Mouse (Mus musculus): Measurements from ENCODE around the gene Sh3kbp1. TPM values are rescaled to one million over a fixed set of nuclear protein-coding genes. Genes with fewer than 3 reads are reported as not detected.

The Sh3kbp1 gene
- total and polyA plus RNA-seq, 2 experiments from 2014 or later, result 43.4 to 45.5 TPM

DNA sequence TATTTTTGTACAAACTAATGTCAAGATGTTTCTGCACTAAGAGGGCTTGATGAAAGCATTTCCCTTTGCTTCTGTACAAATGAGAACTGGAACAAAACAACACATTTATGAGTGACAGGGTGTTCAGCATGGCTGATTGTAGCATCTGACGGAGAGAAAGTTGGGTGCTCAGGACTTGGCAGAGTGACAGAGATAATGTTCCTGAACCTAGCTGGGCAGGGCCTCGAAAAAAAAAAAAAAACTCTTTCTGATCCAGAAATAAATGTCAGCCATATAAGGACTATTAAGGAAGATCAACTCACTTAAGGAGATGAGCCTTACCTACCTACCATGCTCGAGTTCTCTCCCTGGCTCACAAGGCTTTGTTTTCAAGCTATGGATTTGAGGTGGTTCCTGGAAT lies 349.2 kb downstream of the Sh3kbp1 start:
- H3K27me3 ChIP-seq (ENCODE audit: insufficient read depth, low read length), result 0 out of 2 replicates have a peak, but pooled peaks cover 3% of the 10 kb centered on the region
- H3K4me3 ChIP-seq (ENCODE audit: low read length), result no peak overlapping the region
- no peak overlapping the region for H3K27ac ChIP-seq
- ATAC-seq, result no peak
- no peak overlapping the region for H3K4me2 ChIP-seq (ENCODE audit: low read depth, low read length)
- no peak for DNase-seq (ENCODE audit: low spot score)
- H3K4me1 ChIP-seq (ENCODE audit: insufficient read depth, low read length), result no peaks in the 10 kb centered on the region
- 56% methylated on average over 3 of the region's 3 CpGs for WGBS
- no peak overlapping the region for H3K9ac ChIP-seq (replicated peaks; ENCODE audit: low read length)
- no peaks in the 10 kb centered on the region for H3K36me3 ChIP-seq (ENCODE audit: insufficient read depth, low read length)
- H3K9me3 ChIP-seq (ENCODE audit: low read length), result no peaks in the 10 kb centered on the region
- TF ChIP-seq CTCF (IDR thresholded peaks at IDR 0.05; ENCODE audit: low read depth), result no peak

DNA sequence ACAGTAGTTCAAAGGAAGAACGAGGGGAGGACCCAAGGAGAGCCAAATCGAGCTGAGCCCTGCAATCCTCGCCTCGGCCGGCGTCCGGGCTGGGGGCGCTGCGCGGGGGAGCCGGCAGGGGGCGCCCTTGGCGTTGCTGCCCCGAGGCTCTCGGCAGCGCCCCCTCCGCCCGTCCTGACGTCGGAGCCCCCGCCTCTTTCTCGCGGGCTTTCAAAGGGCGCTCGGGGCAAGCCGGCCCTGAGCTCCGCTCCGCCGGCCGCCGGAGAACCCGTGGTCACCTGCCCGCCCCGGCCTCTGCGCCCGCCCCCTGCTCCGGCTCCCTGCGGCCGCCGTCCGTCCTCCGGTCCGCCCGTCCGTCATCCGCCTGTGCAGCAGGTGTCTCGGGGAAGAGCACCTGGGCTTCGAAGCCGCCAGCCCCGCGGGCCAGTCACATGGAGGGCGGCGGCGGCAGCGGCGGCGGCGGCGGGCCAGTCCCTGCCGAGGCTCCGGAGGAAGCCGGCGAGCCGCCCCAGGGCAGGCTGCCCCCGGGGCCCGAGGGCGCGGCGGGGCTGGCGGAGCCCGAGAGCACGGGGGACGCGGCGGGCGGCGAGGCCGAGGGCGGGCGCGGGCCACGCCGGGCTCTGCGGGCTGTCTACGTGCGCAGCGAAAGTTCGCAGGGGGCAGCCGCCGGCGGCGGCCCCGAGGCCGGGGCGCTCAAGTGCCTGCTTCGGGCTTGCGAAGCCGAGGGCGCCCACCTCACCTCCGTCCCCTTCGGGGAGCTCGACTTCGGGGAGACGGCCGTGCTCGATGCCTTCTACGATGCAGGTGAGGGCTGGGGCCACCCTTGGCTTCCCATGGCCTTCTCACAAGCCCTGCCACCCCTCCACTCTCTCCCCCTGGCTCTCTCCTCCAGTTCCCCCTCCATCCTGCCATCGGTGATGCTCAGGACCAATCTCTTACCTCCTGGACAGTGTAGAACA lies 361.2 kb downstream of the Sh3kbp1 start, which contains the start of gene Map3k15:
Gene Map3k15, plus strand, starts transcription at position 432 of the 959 bp plus-strand sequence.
- WGBS, result 39% methylated on average over 80 of the region's 108 CpGs
- DNase-seq (ENCODE audit: low spot score), result peak; percentile 54
- Histone ChIP-seq H3K4me3 (ENCODE audit: low read length) (peak within 1 kb of the TSS; percentile 41), H3K27ac (no peak within 1 kb of the TSS), H3K36me3 (ENCODE audit: insufficient read depth, low read length) (no peaks in the 10 kb centered on the region), H3K9me3 (ENCODE audit: low read length) (no peaks in the 10 kb centered on the region), H3K4me2 (ENCODE audit: low read depth, low read length) (peak within 1 kb of the TSS; percentile 61), H3K9ac (replicated peaks; ENCODE audit: low read length) (peak within 1 kb of the TSS; percentile 47; the same call in 1 of the 2 replicates), H3K4me1 (ENCODE audit: insufficient read depth, low read length) (no peaks in the 10 kb centered on the region), H3K27me3 (ENCODE audit: insufficient read depth, low read length) (no peaks in the 10 kb centered on the region)
- TF ChIP-seq CTCF (IDR thresholded peaks at IDR 0.05; ENCODE audit: low read depth), result peak; percentile 43
- ATAC-seq, result peak; percentile 87

DNA sequence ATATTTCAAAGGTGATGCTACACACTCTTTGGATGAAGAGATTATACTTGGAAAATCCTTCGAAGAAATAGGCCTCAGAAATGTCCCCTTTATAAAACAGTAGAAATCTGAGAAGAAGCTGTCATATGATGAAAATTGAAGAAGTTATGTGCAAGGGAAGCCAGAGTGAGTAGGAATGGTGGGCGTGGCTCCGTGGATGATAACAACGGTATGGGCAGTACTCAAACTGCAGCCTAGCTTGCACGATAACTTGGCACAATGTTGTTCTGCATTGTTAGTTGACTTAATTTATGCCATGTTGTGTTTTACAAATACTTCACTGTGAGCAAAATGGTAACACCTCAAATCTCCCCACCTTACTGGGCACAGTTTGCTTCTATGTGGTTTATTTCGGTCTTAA lies 368.7 kb downstream of the Sh3kbp1 start:
- Histone ChIP-seq H3K36me3 (ENCODE audit: insufficient read depth, low read length) (no peaks in the 10 kb centered on the region), H3K4me2 (ENCODE audit: low read depth, low read length) (no peak overlapping the region), H3K4me1 (ENCODE audit: insufficient read depth, low read length) (no peaks in the 10 kb centered on the region), H3K27ac (no peak overlapping the region), H3K27me3 (ENCODE audit: insufficient read depth, low read length) (no peaks in the 10 kb centered on the region), H3K9ac (replicated peaks; ENCODE audit: low read length) (no peak overlapping the region), H3K9me3 (ENCODE audit: low read length) (no peaks in the 10 kb centered on the region), H3K4me3 (ENCODE audit: low read length) (no peak overlapping the region)
- WGBS, result 86% methylated on average over 6 of the region's 6 CpGs
- ATAC-seq (no peak), DNase-seq (ENCODE audit: low spot score) (no peak)
- TF ChIP-seq CTCF (IDR thresholded peaks at IDR 0.05; ENCODE audit: low read depth), result no peak

Other genes with a start within 250 kb of the Sh3kbp1 start
- gene Map7d2, start 212.7 kb upstream of the Sh3kbp1 start, total RNA-seq (2014; rRNA removed), result 27.7 and 28.0 TPM in 2 replicates
- 72.4 and 76.4 TPM in 2 replicates for gene Map7d2, start 212.7 kb upstream of the Sh3kbp1 start, polyA plus RNA-seq (2015; fragmentation: Nextera tagmentation; extraction: Ambion mirVana)
- 4.8 and 6.9 TPM in 2 replicates for gene Bclaf3, start 100.6 kb upstream of the Sh3kbp1 start, total RNA-seq (2014; rRNA removed)
- 18.3 and 18.5 TPM in 2 replicates for gene Bclaf3, start 100.6 kb upstream of the Sh3kbp1 start, polyA plus RNA-seq (2015; fragmentation: Nextera tagmentation; extraction: Ambion mirVana)